Mouse (Mus musculus) adrenal gland (tissue): ENCODE data around the gene S1pr3.

Experiments used
- intact Hi-C: fragments of 180-260 bp; cut with DNase I; formaldehyde crosslinking; loops from one replicate; pipeline ENCODE4 v1.15.1; 2025

Gene S1pr3

DNA sequence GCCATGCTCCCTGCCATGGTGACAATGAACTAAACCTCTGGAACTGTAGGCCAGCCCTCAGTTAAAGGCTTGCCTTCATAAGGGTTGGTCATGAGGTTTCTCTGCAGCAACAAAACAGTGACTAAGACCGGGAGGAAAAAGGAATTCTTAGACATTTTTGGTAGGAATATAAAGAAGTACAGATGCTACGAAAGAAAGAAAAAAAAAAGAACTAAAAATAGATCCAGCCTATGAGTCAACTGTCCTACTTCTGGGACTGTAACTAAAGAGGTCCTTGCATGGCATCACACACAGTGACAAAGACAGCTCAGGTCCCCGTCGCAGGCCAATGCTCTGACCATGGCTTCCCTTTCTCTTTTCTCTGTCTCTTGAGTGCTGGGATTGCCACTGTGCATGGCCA, 3.9 kb upstream of the S1pr3 start:
- intact Hi-C loops: no loop called here

- intact Hi-C loops: no loop called here
Measured at GRCm38 (mm10) chr13:51405731-51406320, 2.6 kb upstream of the S1pr3 start.

GRCm38 (mm10) chr13:51407541-51408217, 760 bp upstream of the S1pr3 start:
- intact Hi-C loops: no loop called here

DNA sequence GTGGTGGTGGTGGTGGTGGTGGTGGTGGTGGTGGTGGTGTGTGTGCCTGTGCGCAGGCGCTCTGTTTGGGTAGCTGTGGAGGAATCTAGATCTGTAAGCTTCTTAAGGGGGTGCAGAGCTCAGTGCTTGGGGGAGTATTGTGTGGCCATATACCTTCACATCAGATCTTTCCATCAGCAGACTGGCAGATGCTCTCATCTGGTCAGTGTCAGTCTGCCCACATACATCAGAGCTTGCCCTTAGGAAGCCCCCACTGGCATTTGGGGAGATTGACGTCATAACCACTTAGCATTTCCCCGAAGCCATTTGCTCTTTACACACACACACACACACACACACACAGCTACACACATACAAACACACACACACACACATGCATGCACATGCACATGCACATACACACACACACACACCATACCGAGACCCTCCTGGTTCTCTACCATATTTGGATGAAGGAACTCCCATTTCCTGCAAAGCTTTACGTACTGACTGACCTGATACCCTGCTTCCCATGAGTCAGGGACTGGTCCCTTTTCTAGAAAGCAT, 1.6 kb downstream of the S1pr3 start:
- intact Hi-C loops: loop anchor here (10.0 kb wide), 1 partner anchor 115 kb away; no protein-coding TSS in a partner anchor

GRCm38 (mm10) chr13:51411243-51411642, 2.8 kb downstream of the S1pr3 start:
- intact Hi-C loops: loop anchor here (10.0 kb wide), 1 partner anchor 116 kb away; no protein-coding TSS in a partner anchor

- intact Hi-C loops: loop anchor here (10.0 kb wide), 1 partner anchor 117 kb away; no protein-coding TSS in a partner anchor
Measured at GRCm38 (mm10) chr13:51411696-51412430, 3.4 kb downstream of the S1pr3 start.

GRCm38 (mm10) chr13:51413461-51413860, 5.0 kb downstream of the S1pr3 start:
- intact Hi-C loops: loop anchor here (10.0 kb wide), 1 partner anchor 119 kb away; no protein-coding TSS in a partner anchor

DNA sequence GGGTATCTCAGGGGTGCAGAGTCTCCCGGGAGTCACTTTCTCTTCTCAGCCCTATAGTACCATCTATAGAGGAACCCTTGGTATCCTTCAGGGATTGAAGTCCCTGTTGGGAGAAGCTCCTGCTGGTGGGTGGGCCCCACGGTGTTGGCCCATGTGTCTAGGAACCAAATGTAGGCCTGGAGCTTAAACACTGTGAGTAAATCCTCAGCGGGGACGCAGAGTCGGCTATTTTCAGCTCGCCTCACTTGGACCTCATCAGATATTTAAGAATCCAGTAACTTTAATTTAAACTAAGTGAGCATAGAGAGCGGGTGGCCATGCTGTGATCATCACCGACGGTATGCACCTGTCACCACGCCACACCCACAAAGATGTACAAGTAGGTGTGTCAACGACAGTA, 8.3 kb downstream of the S1pr3 start:
- intact Hi-C loops: loop anchor here (10.0 kb wide), 1 partner anchor 122 kb away; no protein-coding TSS in a partner anchor

DNA sequence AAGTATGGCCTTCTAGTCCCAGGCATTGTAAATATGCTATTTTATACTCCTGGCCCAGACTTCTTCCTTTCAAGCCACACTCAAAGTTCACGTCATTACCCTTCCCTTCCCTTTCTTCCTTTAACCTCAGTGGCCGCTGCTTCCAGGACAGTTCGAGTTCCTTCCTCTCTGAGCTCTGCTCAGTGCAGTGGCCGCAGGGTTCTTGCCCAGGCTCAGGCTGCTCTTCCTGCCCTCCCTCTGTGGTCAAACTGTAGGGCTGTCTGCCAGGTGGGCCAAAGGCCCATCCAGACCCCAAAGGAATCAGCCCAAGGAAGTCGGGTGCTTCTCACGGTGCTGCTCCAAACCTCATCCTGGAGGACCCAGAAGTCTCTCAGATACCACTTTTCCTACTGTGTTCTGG, 9.4 kb downstream of the S1pr3 start:
- intact Hi-C loops: loop anchor here (2.0 to 10.0 kb wide), 4 partner anchors 123 to 469 kb away; partner anchors contain the start of gene Spin1

DNA sequence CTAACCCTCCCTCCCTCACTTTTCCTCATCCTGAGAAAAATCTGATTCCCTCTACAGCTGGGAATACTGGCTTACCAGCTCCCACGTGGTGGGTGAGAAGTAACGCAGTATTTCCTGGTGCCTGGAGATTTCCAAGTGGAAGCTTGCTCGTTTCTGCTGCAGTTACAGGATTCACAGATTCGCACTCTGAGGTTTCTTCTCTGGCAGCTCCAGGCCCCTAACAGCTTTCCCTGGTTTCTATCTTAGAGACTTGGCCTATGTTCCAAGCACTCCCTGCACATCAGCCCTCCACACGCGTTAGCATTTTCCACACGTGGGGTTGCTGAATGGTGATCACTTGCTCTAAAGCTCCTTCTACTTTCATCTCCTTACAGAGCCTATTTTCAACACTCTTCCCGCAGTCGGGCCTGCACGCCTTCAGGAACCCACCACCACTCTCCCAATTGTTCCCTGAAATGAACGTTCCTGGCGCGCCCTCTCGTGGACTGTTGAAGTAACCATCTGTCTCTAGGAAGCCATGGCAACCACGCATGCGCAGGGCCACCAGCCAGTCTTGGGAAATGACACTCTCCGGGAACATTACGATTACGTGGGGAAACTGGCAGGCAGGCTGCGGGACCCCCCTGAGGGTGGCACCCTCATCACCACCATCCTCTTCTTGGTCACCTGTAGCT, 10.0 kb downstream of the S1pr3 start:
- intact Hi-C loops: loop anchor here (2.0 to 10.0 kb wide), 4 partner anchors 124 to 470 kb away; partner anchors contain the start of gene Spin1

DNA sequence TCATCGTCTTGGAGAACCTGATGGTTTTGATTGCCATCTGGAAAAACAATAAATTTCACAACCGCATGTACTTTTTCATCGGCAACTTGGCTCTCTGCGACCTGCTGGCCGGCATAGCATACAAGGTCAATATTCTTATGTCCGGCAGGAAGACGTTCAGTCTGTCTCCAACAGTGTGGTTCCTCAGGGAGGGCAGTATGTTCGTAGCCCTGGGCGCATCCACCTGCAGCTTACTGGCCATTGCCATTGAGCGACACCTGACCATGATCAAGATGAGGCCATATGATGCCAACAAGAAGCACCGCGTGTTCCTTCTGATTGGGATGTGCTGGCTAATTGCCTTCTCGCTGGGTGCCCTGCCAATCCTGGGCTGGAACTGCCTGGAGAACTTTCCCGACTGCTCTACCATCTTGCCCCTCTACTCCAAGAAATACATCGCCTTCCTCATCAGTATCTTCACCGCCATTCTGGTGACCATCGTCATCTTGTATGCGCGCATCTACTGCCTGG, 10.6 kb downstream of the S1pr3 start:
- intact Hi-C loops: loop anchor here (2.0 to 10.0 kb wide), 4 partner anchors 124 to 470 kb away; partner anchors contain the start of gene Spin1

- intact Hi-C loops: loop anchor here (2.0 to 10.0 kb wide), 4 partner anchors 125 to 471 kb away; partner anchors contain the start of gene Spin1
Measured at GRCm38 (mm10) chr13:51419501-51419900, 11.1 kb downstream of the S1pr3 start.

DNA sequence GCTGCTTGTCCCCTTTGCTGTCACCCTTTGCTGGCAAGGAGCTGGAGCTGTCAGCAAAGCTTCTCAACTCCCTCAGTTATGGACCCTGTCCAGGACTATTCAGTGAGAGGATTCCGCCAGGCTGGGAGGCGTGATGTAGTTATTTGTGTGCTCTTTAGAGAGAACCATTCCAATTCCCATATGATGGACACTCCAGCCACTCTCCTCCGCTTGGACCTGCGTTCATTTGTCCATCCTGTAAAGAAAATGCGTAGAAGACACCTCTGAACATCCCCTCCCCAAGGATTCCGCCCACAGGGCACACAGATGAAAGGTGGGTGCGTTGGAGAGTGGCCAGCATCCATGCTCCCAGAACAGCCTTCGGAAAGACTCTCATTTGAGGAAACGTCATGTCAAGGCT, 12.4 kb downstream of the S1pr3 start:
- intact Hi-C loops: no loop called here

DNA sequence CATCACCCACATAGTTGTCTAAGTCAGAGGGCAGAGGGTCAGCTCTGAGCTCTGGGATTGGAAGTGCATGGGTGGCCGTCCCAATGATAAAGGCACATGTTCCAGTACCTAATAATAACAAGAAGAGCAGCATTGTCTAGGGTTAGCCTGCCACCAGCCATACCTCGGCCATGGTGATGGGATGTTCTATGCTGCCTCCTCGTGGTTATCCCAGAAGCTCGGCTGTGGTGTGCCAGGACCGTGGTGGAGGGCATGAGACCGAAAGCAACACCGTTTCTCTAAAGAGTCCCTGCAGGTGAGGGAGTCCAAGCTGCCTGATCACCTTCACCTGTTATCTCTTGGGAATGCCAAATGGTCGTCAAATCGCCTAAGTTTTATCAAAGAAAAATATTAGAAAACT, 15.2 kb downstream of the S1pr3 start:
- intact Hi-C loops: no loop called here

GRCm38 (mm10) chr13:51424647-51425046, 16.2 kb downstream of the S1pr3 start:
- intact Hi-C loops: no loop called here

DNA sequence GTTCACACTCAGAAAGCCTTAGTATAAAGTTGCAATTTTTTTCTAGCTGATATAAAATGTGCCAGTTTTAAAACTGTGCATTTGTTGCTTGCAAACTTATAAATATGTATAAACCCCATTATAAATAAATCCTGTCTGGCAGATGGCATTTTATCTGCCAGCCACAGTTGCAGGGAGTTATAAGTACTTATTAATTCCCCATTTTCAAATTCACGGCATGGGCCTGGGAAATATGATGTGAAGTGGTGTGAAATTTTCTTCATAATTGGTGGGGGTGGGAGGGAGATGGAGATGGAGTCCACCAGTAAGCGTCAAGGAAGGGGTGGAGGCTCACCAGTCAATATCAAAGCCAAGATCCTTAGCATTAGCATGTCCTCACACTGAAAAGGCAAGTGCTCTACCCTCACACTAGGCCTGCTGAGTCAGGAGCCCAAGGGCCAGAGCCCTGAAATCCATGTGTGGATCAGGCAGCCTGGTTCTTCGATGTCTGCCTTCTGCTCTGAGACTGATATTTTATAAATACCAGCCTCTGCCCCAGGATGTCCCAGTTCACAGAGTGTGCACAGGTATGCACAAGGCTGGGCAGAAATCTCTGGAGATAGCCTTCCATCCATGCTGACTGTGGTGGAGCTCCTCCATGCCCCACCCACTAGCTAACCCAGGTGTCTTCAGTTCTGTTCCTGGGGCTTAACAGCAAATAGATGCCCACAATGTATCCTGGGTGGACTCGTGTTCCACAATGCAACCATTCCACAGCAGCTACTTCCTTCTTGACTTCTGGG, 17.4 kb downstream of the S1pr3 start:
- intact Hi-C loops: no loop called here

GRCm38 (mm10) chr13:51433371-51433770, 24.9 kb downstream of the S1pr3 start:
- intact Hi-C loops: loop anchor here (10.0 kb wide), 1 partner anchor 181 kb away; no protein-coding TSS in a partner anchor

DNA sequence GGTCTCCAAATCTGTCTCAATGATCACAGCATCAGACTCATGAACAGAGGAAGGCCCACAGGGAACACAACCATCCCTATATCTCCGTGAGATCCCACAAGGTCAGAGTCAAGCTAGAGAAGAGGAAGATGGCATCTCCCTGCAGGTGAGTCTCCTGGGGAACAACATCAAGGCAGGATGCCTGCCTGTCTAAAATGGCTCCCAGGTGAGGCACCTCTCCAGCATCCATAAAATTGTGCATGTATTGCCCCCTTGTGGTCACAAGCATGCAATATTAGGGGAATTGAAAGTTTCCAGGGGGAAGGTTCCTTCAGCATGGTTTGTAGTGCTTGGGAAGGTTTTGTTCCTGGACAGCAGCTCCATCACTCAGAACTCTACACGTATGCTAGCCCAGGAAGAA, 26.0 kb downstream of the S1pr3 start:
- intact Hi-C loops: loop anchor here (10.0 kb wide), 1 partner anchor 180 kb away; no protein-coding TSS in a partner anchor

- intact Hi-C loops: loop anchor here (10.0 kb wide), 1 partner anchor 180 kb away; no protein-coding TSS in a partner anchor
Measured at GRCm38 (mm10) chr13:51435146-51435545, 26.7 kb downstream of the S1pr3 start.
